Mouse (Mus musculus): ENCODE results near the gene Mknk2.

The Mknk2 gene

GRCm38 (mm10) chr10:80677942-80678436 is at the start of gene Mknk2:
Gene Mknk2 (minus strand): TSS chr10:80678112.
- DNase-seq = peak; percentile 95

- DNase-seq = no peak
Observed at GRCm38 (mm10) chr10:80717281-80717680, 39.4 kb upstream of the Mknk2 start.

DNA sequence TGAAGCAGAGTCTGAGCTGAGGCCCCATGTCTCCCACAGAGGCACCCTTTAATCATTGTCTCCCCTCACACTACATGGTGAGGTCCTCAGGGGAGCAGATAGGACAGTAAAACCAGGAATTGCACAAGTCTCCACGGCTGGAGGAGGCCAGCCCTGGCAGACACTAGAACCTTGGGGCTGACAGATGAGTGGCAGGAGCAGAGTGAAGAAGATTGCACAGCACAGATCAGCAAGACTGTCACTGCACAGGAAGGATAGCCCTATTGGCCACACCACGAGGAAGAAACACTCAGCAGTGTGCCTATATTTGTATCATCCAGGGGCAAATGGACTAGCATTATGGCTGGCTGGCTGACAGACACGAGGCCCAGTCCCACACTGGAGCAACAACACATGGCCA is 32.9 kb upstream of the Mknk2 start:
- no peak for DNase-seq

GRCm38 (mm10) chr10:80705479-80705878 is 27.6 kb upstream of the Mknk2 start:
- DNase-seq = no peak

GRCm38 (mm10) chr10:80705033-80705432 is 27.1 kb upstream of the Mknk2 start:
- DNase-seq = no peak

- no peak for DNase-seq
Observed at GRCm38 (mm10) chr10:80704418-80704817, 26.5 kb upstream of the Mknk2 start.

DNA sequence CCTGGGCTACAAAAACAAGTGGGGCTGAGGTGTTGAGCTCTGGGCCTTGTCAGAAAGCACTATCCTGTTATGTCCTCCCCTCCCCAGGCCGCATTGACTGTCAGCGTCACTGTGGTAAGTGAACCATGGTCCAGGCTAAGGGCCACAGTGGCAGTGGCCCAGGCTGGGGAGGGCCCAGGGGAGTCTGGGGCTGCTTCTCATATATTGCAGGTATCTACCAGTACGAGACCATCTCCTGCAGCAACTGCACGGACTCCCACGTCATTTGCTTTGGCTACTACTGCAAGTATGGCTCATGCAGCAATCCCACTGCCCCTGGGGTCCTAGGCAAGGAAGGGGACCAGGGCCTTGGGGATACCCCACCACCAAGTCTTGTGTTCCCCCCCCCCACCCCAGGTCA is 25.7 kb upstream of the Mknk2 start:
- no peak for DNase-seq

GRCm38 (mm10) chr10:80702536-80703390 is 24.9 kb upstream of the Mknk2 start:
- DNase-seq = peak; percentile 97

GRCm38 (mm10) chr10:80701721-80702535 is 24.0 kb upstream of the Mknk2 start, which contains the start of the genes Mob3a and Izumo4:
Gene Mob3a (minus strand): TSS chr10:80701977.
Gene Izumo4 (plus strand): TSS chr10:80702184.
- peak; percentile 99 for DNase-seq

- DNase-seq = no peak
Observed at GRCm38 (mm10) chr10:80700732-80701131, 22.8 kb upstream of the Mknk2 start.

GRCm38 (mm10) chr10:80700038-80700504 is 22.2 kb upstream of the Mknk2 start:
- no peak for DNase-seq

- no peak for DNase-seq
Observed at GRCm38 (mm10) chr10:80698605-80699004, 20.7 kb upstream of the Mknk2 start.

DNA sequence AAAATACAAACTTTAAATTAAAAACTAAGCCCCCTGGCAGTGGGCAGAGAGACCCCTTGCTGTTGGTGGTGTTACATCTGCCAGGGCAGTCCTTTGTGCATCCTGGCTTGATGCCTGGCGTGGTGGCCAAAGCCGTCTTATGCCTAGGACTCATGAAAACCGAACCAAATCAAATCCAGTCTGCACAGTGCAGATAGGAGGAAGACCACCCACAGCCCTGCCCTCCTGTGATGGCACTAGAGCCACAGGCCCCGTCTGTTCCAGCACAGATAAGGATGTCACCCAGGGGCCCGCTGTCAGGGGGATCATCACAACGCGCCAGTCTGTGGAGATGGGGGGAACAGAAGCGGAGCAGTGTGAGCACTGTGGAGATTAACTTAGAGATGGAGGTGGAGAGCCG is 19.9 kb upstream of the Mknk2 start:
- no peak for DNase-seq

- no peak for DNase-seq
Observed at GRCm38 (mm10) chr10:80697393-80697787, 19.5 kb upstream of the Mknk2 start.

- DNase-seq = no peak
Observed at GRCm38 (mm10) chr10:80696502-80697392, 18.8 kb upstream of the Mknk2 start.

DNA sequence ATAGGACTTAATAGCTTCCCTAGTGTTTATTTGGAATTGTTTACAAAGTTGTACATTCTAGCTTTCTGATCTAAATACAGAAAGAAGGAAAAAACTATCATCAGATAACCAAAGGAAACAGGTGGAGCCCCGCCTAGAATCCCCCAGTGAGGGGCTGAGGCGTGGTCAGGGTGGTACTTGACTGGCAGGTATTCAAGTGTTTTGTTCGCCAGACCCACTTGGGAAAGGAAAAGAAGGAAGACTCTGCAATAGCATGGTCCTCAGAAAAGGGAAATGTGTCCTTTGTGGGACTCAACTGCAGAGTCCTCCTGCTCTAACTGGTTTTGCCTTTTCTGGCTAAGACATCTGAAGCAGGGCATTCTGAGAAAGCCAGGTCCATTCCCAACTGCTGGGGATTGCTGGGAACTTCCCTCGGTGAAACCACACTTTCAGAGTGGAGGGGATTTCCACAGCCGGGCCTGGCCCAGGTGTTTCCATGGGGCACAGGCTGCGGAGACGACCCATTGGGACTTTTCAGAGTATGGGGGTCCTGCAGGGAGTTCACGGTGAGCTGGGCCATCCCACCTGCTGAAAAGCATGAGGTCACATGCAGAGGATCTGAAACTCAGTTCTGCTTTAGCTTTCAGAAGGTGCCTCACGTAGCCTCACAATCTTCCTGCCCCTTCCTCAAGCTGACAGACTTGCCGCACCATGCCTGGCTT is 18.0 kb upstream of the Mknk2 start:
- no peak for DNase-seq

- no peak for DNase-seq
Observed at GRCm38 (mm10) chr10:80695186-80695585, 17.3 kb upstream of the Mknk2 start.

GRCm38 (mm10) chr10:80694159-80694938 is 16.4 kb upstream of the Mknk2 start:
- no peak for DNase-seq

- DNase-seq = peak; percentile 50
Observed at GRCm38 (mm10) chr10:80693401-80694045, 15.6 kb upstream of the Mknk2 start.

Data from kidney, adult 18-20 months (tissue).